Mouse (Mus musculus): ENCODE data around the gene Tbc1d22a.

- TF ChIP-seq CTCF (IDR thresholded peaks at IDR 0.05; ENCODE audit: extremely low read depth, insufficient read length, insufficient replicate concordance, low read depth, low read length), result no peak
- TF ChIP-seq POLR2A (IDR thresholded peaks at IDR 0.05; ENCODE audit: low read depth, low read length), result no peak
Observed at GRCm38 (mm10) chr15:86449794-86450193, 235.5 kb downstream of the Tbc1d22a start.
